Mouse (Mus musculus) telencephalon, adult 2 months (tissue): ENCODE data around the gene Cidec.

ENCODE experiments used
- DNase-seq: peaks from one replicate; pipeline ENCODE4 v3.0.0-alpha.2; 2011; ENCODE audit warnings: low read depth, low spot score

The Cidec gene

DNA sequence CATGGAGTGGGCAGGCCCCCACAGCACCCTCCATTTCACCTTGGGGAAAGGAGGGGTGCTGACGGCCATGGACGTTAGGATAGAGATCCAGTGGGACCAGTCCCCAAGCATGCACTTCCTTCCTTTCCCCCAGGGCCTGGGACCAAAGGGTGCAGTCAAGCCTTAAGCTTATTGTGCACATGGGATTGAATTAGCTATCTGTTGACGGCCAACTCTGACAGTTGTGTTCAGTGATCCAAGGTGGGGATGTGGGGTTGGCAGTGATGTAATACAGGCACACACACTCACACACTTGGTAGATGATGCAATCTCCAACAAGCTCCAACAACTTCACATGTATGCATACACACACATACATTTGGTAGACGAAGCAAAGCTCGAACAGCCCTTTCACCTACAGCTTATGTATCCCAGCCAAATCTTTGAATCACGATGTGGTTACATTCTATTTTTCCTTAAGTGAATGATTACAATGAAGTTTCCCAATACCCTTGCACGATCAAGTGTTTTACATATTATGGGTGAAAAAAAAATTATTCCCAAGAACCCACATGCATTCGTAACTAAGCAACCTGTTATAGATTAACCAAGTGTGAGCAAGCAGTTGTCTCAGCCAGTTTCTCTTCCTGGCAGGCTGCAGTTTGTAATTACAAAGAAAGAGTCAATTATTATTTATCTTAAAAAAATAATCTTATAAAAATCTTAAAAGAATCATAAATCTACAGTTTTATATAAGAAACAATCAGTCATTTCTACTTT is 8.8 kb upstream of the Cidec start:
- no peak for DNase-seq

DNA sequence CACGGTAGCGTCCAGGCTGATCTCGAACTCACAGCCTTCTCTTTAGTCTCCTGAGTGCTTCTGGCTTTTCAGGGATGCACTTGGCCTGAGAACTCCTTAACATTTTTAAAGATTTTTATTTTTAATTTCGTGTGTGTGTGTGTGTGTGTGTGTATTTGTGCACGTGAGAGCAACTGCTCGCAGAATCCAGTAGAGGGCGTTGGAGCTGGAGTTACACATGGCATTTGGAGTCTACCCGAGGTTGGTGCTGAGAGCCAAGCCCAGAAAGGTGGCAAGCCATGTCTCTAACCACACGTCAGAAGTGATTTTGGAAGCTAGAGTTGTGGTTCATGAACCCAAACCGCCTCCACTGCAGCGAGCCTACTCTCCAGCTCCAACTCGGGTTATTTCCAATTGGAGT is 7.5 kb upstream of the Cidec start:
- no peak for DNase-seq

DNA sequence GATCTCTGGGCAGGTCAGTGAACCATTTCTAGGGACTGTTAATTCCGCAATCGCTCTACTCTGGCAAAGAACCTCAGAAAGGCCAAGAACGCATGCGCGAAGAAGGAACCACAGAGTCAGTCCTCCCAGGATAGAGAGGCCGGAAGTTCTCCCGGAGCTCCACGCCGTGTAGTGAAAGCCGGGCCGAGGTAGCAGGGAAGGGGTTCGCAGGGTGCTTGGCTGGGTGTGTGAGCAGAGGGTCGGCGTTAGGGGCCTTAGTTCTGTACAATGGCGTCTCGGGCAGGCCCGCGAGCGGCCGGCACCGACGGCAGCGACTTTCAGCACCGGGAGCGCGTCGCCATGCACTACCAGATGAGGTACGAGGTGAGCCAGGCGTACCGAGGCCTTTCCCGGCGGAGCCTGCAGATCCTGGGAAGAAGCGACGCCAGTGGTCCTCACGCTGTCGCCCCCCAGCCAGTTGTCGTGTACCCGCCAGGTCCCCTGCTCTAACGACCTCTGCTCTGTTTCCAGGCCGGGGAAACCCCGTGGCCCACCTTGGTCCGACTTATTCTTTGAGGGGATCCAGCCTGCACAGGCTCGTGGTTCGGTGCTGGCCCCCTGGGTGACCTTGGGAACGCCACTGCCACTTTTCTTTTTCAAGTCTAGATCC is 7.0 kb upstream of the Cidec start, which contains the start of gene Jagn1:
Gene Jagn1, plus strand, starts transcription at position 128 of the 649 bp plus-strand sequence.
- DNase-seq: peak; percentile 86

DNA sequence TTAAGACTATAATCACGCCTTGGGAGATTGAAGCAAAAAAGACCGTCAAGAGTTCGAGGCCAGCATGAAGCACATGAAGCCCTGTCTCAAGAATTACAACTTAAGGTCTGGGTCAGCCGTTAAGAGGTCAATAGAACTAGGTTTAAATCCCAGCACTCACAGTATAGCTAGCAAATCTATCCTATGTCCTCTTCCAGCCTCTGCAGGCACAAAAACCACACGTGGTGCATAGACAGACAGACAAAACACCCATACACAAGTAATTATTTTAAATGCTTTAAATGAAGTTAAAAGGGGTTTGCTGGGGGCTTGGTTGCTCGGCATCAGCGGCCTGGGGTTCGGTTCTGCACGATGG is 6.5 kb upstream of the Cidec start:
- DNase-seq: no peak

DNA sequence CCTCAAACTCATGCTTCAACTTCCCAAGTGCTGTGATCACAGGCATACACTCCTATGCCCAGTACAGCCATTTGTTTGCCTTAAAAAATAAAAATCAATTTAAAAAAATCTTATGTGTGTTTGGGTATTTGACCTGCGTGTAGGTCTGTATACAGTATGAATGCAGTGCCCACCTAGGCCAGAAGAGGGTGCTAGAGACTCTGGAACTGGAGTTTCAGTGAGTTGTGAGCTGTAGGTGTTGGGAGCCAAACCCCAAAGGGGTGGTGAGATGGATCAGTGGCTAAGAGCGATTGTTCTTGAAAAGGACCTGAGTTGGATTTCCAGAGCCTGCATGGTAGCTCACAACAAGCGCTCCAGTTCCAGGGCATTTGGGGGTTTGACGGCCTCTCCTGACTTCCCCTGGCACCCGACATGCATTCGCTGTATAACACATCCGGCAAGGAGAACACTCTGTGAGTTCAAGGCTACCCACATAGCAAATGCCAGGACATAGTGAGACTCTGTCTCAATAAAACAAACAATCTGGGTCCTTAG is 5.7 kb upstream of the Cidec start:
- DNase-seq: peak; percentile 52

DNA sequence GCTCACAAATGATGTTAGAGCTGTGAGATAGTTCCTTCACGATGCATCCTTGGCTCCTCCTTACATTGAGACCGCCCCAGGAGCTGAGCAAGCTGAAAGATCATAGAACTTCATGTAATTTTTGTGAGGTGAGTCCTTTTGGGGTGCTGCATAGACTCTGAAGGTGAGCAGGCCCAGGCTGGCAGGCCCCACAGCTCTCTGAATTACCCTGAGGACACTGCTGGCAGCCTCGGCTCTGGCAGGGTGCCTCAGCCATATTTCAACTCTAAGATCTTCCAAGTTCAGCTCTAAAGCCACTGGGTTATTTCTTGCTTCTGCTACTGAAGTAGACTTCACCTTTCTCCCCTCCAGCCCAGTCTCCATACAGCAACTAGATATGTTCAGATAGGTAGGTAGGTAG is 5.1 kb upstream of the Cidec start:
- DNase-seq: no peak

DNA sequence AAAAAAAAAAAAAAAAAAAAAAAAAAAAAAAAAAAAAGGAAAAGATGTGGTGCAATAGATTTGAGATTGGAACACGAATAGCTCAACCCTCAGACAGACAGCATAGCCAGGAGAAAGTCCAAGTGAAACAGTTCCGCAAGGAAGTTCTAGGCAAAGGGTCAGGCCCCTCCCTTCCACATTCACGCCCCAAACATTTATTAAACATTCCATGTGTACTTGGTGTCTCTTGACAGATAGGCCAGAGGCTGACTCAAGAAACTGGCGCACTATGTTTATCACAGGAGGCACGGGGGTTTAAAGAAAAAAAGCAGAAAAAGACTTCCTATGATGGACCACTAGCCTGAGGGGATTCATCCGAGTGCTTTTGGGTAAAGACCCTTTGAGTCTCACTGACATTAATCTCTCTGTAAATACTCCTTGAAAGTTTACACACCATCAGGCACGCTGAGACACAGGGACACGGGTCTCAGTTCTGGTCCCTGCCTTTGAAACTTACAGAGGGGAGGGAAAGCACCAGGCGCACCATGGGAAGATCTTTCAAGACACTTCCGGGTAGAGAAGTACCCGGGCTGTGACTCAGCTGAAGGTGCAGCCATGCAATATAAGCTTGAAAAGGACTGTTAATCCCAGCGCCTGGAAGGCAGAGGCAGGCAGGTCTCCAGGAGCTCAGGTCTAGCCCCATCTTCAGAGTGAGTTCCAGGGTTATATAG is 3.3 kb upstream of the Cidec start:
- no peak for DNase-seq

DNA sequence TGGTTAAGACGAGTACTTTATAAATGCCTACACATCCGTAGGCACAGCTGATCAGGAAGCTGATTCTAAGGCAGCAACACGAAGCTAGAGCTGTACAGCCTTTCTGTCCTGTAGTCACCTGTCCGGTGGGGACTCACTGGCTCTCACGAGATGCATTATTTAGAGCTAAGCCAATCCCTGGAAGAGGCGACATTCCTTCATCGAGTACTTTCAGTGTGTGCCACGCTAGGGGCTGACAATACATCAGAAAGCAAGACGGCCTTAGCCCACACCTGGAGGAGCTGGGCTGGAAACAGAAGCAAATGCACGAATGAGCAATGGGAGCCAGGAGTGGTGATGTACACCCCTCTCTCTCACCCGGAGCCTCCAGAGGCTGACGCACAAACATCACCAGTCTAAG is 1.6 kb upstream of the Cidec start:
- DNase-seq: no peak

DNA sequence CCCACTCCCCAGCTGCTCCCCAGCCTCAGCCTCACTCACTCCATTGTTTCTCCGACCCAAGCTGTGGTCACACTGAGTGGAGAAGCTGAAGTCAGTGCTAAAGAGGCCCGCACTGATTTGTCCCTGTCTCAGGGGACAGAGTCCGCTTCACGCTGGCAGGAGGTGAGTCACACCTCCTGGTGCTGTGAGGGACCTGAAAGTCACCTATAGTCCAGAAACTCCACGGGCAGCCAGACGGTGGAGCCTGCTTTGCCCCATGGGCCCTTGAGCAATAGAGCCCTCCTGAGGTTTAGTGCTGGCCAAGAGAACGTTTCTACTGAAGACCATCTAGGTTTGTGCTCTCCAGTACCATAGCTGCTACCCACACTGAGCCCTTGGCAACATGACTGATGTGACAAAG is 869 bp downstream of the Cidec start:
- DNase-seq: no peak

DNA sequence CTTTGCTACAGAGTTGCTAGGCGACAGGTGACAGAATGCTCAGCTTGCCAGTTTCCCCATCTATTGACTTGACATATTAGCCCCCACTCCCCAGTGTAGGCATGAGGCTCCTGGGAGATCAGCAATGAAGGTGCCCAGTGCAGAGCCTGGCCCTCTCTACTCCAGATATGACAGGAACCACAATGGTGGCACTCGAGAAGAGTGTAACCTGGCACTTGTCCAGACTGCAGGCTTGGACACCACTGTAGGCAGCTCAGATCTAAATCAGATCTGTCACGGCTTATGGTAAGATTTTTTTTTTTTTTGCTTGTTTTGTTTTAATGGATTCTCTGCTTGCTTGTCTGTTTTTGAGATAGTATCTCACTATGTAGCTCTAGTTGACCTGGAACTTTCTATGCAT is 1.9 kb downstream of the Cidec start:
- DNase-seq: no peak

DNA sequence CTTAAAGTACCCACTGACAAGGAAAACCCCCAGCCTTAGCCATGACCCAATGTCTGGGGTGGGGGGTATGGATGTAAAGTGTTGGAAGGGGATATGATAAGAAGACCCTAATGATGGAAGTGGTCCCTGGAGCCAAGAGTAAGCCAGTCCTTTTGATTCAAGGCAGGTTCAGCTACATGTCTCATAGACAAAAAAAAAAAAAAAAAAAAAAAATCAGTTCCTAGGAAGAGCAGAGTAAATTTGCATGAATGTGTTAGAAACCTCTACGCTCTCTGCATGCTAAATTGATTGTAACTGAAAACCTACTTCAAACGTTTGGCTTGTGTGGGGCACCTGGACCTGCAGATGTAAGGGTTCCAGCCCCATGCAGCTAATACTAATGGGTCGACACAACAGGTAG is 3.8 kb downstream of the Cidec start:
- no peak for DNase-seq

DNA sequence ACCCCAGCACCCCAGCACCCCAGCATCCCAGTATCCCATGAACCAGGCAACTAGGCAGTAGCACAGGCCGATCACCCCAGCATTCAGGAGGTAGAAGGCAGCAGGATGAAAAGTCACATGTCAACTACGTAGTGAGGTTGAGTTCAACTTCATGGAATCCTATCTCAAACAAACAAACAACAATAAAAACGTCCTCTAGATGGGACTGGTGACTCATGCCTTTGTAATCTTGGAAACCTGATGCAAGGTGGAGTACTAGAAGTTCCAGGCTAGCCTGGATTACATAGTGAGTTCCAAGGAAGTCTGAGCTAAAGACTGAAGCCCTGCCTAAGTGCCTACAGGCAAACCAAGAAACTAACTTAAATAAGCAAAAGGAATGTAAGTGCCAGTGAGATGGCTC is 4.7 kb downstream of the Cidec start:
- no peak for DNase-seq

DNA sequence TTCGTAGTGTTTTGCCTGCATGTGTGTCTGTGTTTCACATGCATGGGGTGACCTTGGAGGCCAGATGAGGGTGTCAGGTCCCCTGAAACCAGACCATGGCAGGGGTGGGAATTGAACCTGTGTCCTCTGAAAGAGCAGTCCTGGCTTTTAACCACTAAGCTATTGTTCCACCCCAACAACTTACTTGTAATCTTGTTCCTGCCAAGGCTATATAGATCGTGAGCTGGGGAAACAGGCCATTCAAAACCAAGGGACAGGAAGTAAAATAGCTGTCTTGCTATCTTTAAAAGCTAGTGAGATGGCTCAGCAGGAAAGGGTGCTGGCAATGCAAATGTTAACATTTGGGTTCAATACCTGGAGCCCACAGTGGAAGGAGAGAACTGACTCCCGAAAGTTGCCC is 5.6 kb downstream of the Cidec start:
- no peak for DNase-seq

DNA sequence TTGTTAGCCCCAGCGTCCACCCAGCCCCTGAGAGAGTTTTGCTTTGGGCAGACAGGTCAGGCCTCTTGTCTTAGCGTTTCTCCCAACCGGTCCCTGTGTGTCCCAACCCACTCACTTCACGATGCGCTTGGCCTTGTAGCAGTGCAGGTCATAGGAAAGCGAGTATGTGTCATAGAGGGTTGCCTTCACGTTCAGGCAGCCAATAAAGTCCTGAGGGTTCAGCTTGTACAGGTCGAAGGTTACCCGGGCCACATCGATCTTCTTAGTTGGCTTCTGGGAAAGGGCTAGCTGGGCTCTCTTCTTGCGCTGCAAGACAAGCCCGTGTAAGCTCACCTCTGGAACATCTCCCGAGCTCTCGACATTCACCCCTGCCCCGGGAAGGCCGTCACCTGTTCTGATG is 7.6 kb downstream of the Cidec start:
- DNase-seq: no peak

DNA sequence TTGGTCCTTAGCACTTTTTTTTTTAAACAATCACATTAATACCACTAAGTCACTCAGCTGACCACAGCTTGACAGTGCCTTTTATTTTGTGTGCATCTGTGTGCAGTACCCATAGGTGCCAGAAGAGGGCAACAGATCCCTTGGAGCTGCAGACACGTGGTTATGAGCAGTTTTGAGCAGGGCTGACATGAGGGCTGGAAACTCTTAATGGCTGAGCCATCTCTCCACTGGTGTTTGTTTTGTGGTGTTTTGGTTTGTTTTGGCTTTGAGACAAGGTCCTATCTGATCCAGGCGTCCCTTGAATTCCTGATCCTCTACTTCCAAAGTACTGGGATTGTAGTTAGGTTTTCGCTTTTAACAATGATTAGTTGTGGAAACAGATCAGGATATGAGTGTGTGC is 8.2 kb downstream of the Cidec start:
- no peak for DNase-seq

DNA sequence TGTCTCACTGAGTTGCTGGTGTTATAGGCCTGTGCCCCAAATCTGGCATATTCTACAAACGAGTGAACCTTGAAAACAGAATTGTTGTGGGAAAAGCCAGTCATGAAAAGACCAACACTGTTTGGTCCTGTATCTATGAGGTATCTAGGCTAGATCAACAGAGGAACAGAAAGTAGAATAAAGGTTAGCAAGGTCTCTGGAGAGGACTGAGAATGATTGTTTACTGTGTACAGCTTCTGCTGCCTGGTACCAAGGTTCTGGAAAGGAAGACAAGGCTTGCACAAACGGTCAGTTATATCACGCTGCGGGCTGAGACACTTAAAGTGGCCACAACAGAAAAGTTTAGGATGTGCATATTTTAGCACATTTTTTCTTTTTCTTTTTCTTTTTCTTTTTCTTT is 8.9 kb downstream of the Cidec start:
- no peak for DNase-seq

DNA sequence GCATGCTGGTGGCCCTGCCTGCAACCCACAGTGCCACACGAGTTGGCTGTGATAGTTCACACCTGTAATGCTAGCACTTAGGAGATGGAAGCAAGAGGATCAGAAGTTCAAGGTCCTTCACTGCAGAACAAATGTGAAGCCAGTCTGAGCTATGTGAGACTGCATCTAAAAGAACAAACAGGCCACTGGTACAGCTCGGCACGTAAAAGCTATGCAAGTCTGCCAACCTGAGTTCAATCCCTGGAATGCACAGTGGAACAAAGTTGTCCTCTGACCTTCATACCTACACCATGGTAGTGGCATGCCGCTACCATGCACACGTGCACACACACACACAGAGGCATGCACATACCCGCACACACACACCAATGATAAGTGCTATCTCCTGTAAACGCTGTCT is 11.4 kb downstream of the Cidec start:
- DNase-seq: no peak

DNA sequence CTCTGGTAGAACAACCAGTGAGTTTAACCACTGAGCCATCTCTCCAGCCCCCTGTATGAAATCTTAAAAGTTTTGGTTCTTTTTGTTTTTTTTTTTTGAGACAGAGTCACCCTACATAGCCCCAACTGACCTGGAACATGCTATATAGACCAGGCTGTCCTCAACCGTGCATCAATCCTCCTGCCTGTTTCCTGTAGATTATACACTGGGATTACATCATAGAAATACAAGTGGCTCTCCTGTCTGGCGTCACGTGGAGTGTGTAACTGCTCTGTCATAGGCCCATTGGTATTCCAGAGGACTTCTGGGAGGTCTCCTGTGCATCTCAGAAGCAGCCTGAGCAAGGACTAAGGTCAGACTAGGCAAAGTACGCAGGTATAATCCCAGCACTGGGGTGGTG is 12.6 kb downstream of the Cidec start:
- no peak for DNase-seq

DNA sequence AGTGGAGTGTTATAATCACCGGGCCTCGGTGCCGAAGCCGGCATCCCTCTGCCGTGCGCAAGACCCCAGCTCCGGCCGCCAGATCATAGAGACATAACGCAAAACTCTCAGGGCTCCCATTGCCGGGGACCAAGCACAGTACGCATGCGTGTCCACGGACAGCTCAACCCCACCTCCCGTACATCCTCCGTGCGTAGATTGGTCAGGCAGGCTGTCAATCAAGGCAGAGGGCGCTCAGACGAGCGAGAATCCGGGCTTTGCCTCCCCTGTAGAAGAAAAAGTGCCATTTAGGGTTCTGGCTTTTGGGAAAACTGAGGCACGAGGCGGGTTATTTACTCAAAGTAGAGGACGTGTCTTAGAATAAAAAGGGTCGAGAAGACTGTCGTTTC is 16.4 kb downstream of the Cidec start, which contains the start of gene Rpusd3:
Gene Rpusd3, minus strand, starts transcription at position 142 of the 389 bp plus-strand sequence.
- peak; percentile 97 for DNase-seq

DNA sequence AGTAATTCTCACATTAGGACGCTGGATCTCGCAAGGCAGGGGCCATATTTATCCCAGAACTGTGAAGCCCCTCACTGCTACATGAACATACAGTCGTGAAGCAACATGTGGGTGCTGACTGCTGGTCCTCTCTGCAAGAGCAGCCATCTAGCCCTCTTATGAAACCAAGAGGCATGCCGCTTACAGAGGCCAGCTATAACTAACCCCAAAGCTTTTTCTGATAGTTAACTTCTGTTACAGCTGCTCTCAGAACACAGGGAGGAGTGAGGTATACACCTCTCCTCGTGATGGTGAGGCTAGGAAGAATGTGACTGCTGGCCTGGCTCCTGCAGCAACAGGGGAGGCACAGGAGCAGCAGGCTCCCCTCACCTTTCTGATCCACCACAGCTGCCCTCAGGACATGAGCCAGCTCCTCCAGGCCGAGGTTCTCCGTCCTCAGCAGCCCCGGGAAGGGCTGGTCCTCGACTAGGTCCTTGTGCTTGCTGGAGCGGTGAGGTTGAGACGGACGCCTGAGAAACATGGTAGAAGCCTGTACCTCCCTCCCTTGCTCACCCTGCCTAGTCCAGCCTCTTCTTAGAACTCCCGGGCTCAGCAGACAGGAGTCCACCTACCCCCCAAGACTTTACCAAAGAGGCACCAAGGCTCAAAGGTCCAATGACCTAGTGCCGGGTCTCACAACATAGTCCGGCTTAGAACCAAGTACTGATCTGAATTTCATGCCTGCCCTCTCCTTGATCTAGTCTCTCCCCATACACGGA is 16.9 kb downstream of the Cidec start:
- no peak for DNase-seq

DNA sequence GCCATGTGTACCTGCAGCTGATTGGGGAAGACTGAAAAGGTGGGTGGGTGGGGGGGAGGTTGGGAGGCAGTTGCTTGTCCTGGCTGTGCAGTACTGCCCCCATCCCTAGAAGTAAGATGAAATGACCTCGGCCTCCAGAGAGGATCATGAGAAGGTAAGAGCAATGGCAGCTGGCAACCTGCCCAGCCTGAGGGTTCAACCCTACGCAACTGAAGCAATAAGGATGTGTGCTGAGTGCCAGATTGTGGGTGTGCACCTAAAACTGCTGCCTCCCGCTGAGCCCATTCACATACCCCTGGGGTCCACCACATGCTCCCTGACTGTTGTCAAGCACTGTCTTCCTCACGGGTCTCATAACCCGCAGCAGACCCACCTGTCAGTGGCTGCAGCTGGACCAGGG is 19.1 kb downstream of the Cidec start:
- DNase-seq: no peak

DNA sequence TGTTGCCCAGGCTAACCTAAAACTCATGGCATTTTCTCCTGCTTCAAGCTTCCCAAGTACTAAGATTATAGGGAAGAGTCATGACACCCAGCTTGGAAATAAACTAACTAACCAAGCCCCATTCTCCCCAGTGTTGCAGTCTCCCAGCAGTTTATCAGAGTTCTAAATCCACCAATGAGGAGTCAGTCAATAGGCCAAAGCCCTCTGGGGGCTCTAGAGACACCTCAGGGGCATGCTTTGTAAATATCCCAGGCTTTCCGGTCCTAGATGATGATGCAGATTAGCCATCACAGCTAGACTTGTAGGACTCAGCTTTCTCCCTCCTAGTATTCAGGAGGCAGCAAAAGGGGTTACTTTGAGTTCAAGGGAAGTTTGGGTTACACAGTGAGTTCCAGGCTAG is 25.6 kb downstream of the Cidec start:
- DNase-seq: no peak
